Mouse (Mus musculus) kidney, embryonic 14.5 days (tissue): Measurements from ENCODE around the gene Rybp. TPM values are rescaled to one million over a fixed set of nuclear protein-coding genes. Genes with fewer than 3 reads are reported as not detected.

Experiments used
- ATAC-seq: fragments of 200-750 bp; cut with Nextera tagmentation; 2 replicates; pipeline ENCODE4 v1.8.0; 2017; ENCODE audit warnings: moderate number of reproducible peaks, mild to moderate bottlenecking, moderate TSS enrichment, moderate library complexity; ENCODE audit not compliant: low FRiP score, low TSS enrichment
- H3K27ac ChIP-seq: fragments of 300-500 bp; sonication (generic); 2 replicates; pipeline ENCODE4 v1.5.1; 2014; ENCODE audit warnings: low read depth, mild to moderate bottlenecking, low read length, moderate library complexity, mixed read lengths
- H3K27me3 ChIP-seq: fragments of 300-500 bp; sonication (generic); 2 replicates; pipeline ENCODE4 v1.6.1; 2014; ENCODE audit warnings: mild to moderate bottlenecking, low read length; ENCODE audit not compliant: control insufficient read depth, insufficient read depth
- H3K36me3 ChIP-seq: fragments of 300-500 bp; sonication (generic); 2 replicates; pipeline ENCODE4 v1.6.1; 2014; ENCODE audit warnings: low read length, mixed read lengths; ENCODE audit not compliant: control insufficient read depth, insufficient read depth
- H3K4me1 ChIP-seq: fragments of 300-500 bp; sonication (generic); 2 replicates; pipeline ENCODE4 v1.6.1; 2014; ENCODE audit warnings: low read length, mixed read lengths; ENCODE audit not compliant: control insufficient read depth, insufficient read depth
- H3K4me2 ChIP-seq: fragments of 300-500 bp; sonication (generic); replicated peaks from 2 replicates; pipeline ENCODE4 v1.6.1; 2014; ENCODE audit warnings: low read depth, mild to moderate bottlenecking, low read length
- H3K4me3 ChIP-seq: fragments of 300-500 bp; sonication (generic); 2 replicates; pipeline ENCODE4 v1.5.1; 2014; ENCODE audit warnings: mild to moderate bottlenecking, low read length
- H3K9ac ChIP-seq: fragments of 300-500 bp; sonication (generic); 2 replicates; pipeline ENCODE4 v1.6.1; 2014; ENCODE audit warnings: low read depth, mild to moderate bottlenecking, low read length, moderate library complexity
- H3K9me3 ChIP-seq: fragments of 300-500 bp; sonication (generic); 2 replicates; pipeline ENCODE4 v1.6.1; 2016; ENCODE audit warnings: low read length; ENCODE audit not compliant: control insufficient read depth
- WGBS: fragments of 180-500 bp; shearing (Covaris S2); extraction: QIAGEN DNeasy Blood & Tissue Kit; methylation state at CpG from one replicate; pipeline ENCODE4 v1.1.7; 2014; 5-methylcytosine and 5-hydroxymethylcytosine counted together
- polyA plus RNA-seq: library from polyadenylated mRNA; unstranded; fragments of >200 nt; fragmentation: Nextera tagmentation; extraction: Ambion mirVana; gene quantifications from 2 replicates; pipeline ENCODE4 v1.2.1, GENCODE M21; 2014

The Rybp gene
- polyA plus RNA-seq, 1 experiment from 2014 or later, result 12.8 TPM

DNA sequence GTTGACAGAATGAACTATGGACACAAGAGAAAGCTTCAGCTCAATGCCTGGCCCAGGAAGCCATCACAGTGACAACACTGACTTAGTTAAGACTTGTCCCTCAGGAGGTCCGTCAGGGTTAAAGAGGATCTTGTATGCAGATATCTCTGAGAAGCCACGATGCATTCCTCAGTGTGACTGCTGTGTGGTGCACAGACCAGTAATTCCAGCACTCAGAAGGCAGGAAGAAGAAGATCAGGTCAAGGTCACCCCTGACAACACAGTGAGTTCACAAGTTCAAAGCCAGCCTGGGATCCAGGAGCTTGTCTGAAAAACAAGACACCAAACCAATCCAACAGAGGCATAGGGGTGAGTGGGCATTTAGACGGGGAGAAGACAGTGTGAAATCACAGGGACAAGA is 67.3 kb downstream of the Rybp start:
- Histone ChIP-seq H3K4me2 (no peak overlapping the region), H3K36me3 (no peaks in the 10 kb centered on the region), H3K9me3 (no peaks in the 10 kb centered on the region), H3K27ac (no peak overlapping the region), H3K4me3 (no peak overlapping the region), H3K27me3 (no peaks in the 10 kb centered on the region), H3K9ac (no peak overlapping the region), H3K4me1 (peaks cover 50% of the 10 kb centered on the region)
- 67% methylated on average over 3 of the region's 3 CpGs for WGBS
- no peak for ATAC-seq

DNA sequence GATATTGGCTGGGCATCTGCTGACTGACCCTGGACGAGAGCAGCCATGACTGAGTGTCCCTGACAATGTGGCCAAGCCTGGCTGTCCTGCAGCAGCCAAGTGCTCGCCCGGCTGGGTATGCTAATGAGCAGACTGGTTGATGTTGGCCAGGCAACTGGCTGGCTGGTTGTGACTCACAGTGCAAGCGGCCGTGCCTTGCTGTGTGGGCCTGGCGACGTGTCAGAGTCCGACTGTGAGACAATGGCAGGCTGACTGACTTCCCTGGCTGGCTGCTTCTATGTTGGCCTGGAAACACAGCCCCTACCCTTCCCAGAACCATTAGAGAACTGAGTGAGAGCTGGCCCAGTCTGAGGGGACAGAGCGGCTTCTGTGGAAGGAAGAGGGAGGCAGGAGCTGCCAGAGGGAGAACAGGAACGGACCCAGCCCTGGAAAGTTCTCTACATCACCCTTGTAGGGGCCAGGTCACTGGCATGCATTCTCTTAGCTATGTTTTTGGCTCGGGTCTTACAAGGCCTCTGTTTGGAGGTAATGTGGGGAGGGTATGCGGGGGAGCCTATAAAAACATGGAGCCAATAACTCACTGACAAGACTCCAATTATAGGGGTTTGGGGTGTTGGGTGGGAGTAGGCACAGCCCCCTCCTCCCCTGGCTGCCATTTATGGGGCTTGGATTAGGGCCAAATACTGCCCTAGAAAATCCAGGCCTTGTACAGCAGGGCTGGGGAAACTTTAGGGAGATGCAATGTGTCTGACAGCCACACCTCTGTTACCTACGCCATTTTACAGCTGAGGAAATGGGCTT is 68.5 kb downstream of the Rybp start:
- no peak overlapping the region for H3K9ac ChIP-seq
- H3K9me3 ChIP-seq, result no peaks in the 10 kb centered on the region

DNA sequence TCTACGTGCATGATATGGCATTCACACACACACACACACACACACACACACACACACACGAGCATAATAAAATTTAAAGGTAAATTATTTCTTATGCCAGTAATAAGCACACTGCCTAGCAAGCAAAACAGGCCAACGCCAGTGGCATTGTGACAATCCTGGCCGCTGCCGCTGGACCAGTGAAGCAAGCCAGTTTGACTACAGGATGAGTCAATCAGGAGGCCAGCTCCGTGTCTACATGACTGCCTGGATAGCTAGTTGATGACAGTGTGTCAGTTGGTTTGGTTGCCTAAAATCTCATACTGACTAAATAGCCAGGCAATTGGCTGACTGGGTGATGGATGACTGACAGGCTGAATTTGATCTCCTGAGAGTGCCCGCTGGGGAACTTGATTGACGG is 69.8 kb downstream of the Rybp start:
- Histone ChIP-seq H3K27me3 (no peaks in the 10 kb centered on the region), H3K36me3 (no peaks in the 10 kb centered on the region), H3K27ac (no peak overlapping the region), H3K9me3 (no peaks in the 10 kb centered on the region), H3K4me2 (no peak overlapping the region), H3K4me1 (peaks cover 67% of the 10 kb centered on the region), H3K9ac (no peak overlapping the region), H3K4me3 (no peak overlapping the region)
- no peak for ATAC-seq
- WGBS, result 78% methylated on average over 8 of the region's 8 CpGs

More for the DNA sequence above, 68.5 kb downstream of the Rybp start:
- no peak overlapping the region for H3K4me3 ChIP-seq
- peak; percentile 50 for ATAC-seq
- 0 out of 2 replicates have a peak overlapping the region, but pooled peaks have one; percentile 24 for H3K27ac ChIP-seq
- H3K4me2 ChIP-seq, result no peak overlapping the region
- H3K36me3 ChIP-seq, result no peaks in the 10 kb centered on the region
- WGBS, result 26% methylated on average over 13 of the region's 13 CpGs
- peaks cover 61% of the 10 kb centered on the region for H3K4me1 ChIP-seq
- no peaks in the 10 kb centered on the region for H3K27me3 ChIP-seq

- no peak overlapping the region for H3K4me3 ChIP-seq
- H3K36me3 ChIP-seq, result no peaks in the 10 kb centered on the region
- no peak overlapping the region for H3K4me2 ChIP-seq
- no peak for ATAC-seq
- 50% methylated on average over 5 of the region's 5 CpGs for whole genome bisulfite sequencing
- H3K4me1 ChIP-seq, result peaks cover 68% of the 10 kb centered on the region
- H3K27me3 ChIP-seq, result no peaks in the 10 kb centered on the region
- H3K27ac ChIP-seq, result no peak overlapping the region
- H3K9me3 ChIP-seq, result no peaks in the 10 kb centered on the region
- H3K9ac ChIP-seq, result no peak overlapping the region
Observed at GRCm38 (mm10) chr6:100216945-100217344, 70.3 kb downstream of the Rybp start.

GRCm38 (mm10) chr6:100215809-100216208 is 71.5 kb downstream of the Rybp start:
- ATAC-seq, result no peak
- no peak overlapping the region for H3K4me2 ChIP-seq
- no peak overlapping the region for H3K4me3 ChIP-seq
- H3K27ac ChIP-seq, result no peak overlapping the region
- no peaks in the 10 kb centered on the region for H3K36me3 ChIP-seq
- H3K27me3 ChIP-seq, result no peaks in the 10 kb centered on the region
- H3K9me3 ChIP-seq, result no peaks in the 10 kb centered on the region
- 33% methylated on average over 6 of the region's 6 CpGs for WGBS
- H3K4me1 ChIP-seq, result peaks cover 61% of the 10 kb centered on the region
- H3K9ac ChIP-seq, result no peak overlapping the region

- Histone ChIP-seq H3K27ac (no peak overlapping the region), H3K27me3 (no peaks in the 10 kb centered on the region), H3K9me3 (no peaks in the 10 kb centered on the region), H3K4me1 (peaks cover 55% of the 10 kb centered on the region), H3K9ac (no peak overlapping the region), H3K36me3 (no peaks in the 10 kb centered on the region), H3K4me2 (no peak overlapping the region), H3K4me3 (no peak overlapping the region)
- no peak for ATAC-seq
- 50% methylated on average over 13 of the region's 13 CpGs for WGBS
Observed at GRCm38 (mm10) chr6:100214132-100214913, 73.0 kb downstream of the Rybp start.

GRCm38 (mm10) chr6:100213596-100213995 is 73.7 kb downstream of the Rybp start:
- 70% methylated on average over 9 of the region's 9 CpGs for WGBS
- Histone ChIP-seq H3K27ac (no peak overlapping the region), H3K4me1 (peaks cover 48% of the 10 kb centered on the region)

DNA sequence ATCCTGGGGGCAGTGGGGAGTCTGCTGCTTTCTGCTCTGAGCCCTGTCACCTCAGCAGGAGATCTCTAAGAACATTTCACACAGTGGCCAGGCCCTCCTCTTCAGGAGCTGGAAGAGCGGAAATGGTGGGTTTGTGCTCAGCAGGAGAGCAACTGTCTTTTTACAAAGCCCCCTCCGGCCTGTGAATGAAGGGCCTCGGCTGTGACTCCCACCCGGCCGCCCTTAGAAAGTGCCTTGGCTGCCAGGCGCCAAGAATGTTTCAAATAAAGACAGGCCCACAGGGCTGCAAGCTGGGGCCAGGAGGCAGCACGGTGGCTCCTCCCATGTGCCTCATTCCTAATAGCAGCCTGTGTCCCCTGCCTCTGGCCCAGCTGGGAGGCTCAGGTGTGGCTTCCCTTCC is 74.5 kb downstream of the Rybp start:
- Histone ChIP-seq H3K4me1 (peaks cover 40% of the 10 kb centered on the region), H3K27me3 (no peaks in the 10 kb centered on the region), H3K9ac (no peak overlapping the region; the same call in 1 of the 2 replicates), H3K9me3 (no peaks in the 10 kb centered on the region), H3K4me3 (no peak overlapping the region), H3K4me2 (no peak overlapping the region), H3K27ac (no peak overlapping the region), H3K36me3 (no peaks in the 10 kb centered on the region)
- ATAC-seq, result no peak
- 29% methylated on average over 7 of the region's 7 CpGs for WGBS

More at GRCm38 (mm10) chr6:100213596-100213995, 73.7 kb downstream of the Rybp start:
- Histone ChIP-seq H3K9me3 (no peaks in the 10 kb centered on the region), H3K36me3 (no peaks in the 10 kb centered on the region), H3K27me3 (no peaks in the 10 kb centered on the region), H3K9ac (no peak overlapping the region), H3K4me2 (no peak overlapping the region), H3K4me3 (no peak overlapping the region)
- ATAC-seq, result no peak

- Histone ChIP-seq H3K36me3 (no peaks in the 10 kb centered on the region), H3K4me1 (peaks cover 39% of the 10 kb centered on the region), H3K9ac (no peak overlapping the region), H3K27ac (no peak overlapping the region), H3K9me3 (no peaks in the 10 kb centered on the region), H3K4me2 (no peak overlapping the region), H3K4me3 (no peak overlapping the region), H3K27me3 (no peaks in the 10 kb centered on the region)
- WGBS, result 69% methylated on average over 3 of the region's 3 CpGs
- no peak for ATAC-seq
Observed at GRCm38 (mm10) chr6:100211646-100212045, 75.6 kb downstream of the Rybp start.
